Mouse (Mus musculus) left cerebral cortex, adult 18-20 months (tissue): Measurements from ENCODE around the gene Ppp1r12b. TPM values are rescaled to one million over a fixed set of nuclear protein-coding genes. Genes with fewer than 3 reads are reported as not detected.

Source experiments
- DNase-seq, 2 experiments: peaks; one replicate each; pipeline ENCODE4 v3.0.0; 2021 to 2022; ENCODE audit warnings: low spot score in 2 of 2, mixed read lengths in 1 of 2
- total RNA-seq, 2 experiments: library from RNA; stranded (reverse); gene quantifications; 2 replicates each; pipeline ENCODE4 v1.2.3; 2021

The Ppp1r12b gene
- total RNA-seq, 2 experiments from 2014 or later: 74.7 to 78.5 TPM

- no peak for DNase-seq
Measured at GRCm38 (mm10) chr1:134766448-134766847, 189.3 kb downstream of the Ppp1r12b start.

GRCm38 (mm10) chr1:134764831-134765458, 190.8 kb downstream of the Ppp1r12b start:
- no peak for DNase-seq

GRCm38 (mm10) chr1:134763776-134764438, 191.8 kb downstream of the Ppp1r12b start:
- DNase-seq: no peak

- DNase-seq: no peak
Measured at GRCm38 (mm10) chr1:134763250-134763649, 192.5 kb downstream of the Ppp1r12b start.

- no peak for DNase-seq
Measured at GRCm38 (mm10) chr1:134761534-134761933, 194.2 kb downstream of the Ppp1r12b start.

- DNase-seq: no peak
Measured at GRCm38 (mm10) chr1:134760642-134761041, 195.1 kb downstream of the Ppp1r12b start.

GRCm38 (mm10) chr1:134759133-134759532, 196.6 kb downstream of the Ppp1r12b start:
- DNase-seq: no peak

GRCm38 (mm10) chr1:134757230-134757629, 198.5 kb downstream of the Ppp1r12b start:
- DNase-seq: peak in 1 of 2 experiments; percentile 35

- peak in 1 of 2 experiments; percentile 34 for DNase-seq
Measured at GRCm38 (mm10) chr1:134756190-134756873, 199.4 kb downstream of the Ppp1r12b start.

- DNase-seq: no peak
Measured at GRCm38 (mm10) chr1:134755548-134756189, 200.1 kb downstream of the Ppp1r12b start.

GRCm38 (mm10) chr1:134754818-134755217, 200.9 kb downstream of the Ppp1r12b start:
- DNase-seq: no peak

- no peak for DNase-seq
Measured at GRCm38 (mm10) chr1:134753751-134754630, 201.8 kb downstream of the Ppp1r12b start.

- DNase-seq: no peak
Measured at GRCm38 (mm10) chr1:134752447-134752846, 203.3 kb downstream of the Ppp1r12b start.

GRCm38 (mm10) chr1:134749889-134750288, 205.9 kb downstream of the Ppp1r12b start:
- no peak for DNase-seq

GRCm38 (mm10) chr1:134747236-134748174, 208.2 kb downstream of the Ppp1r12b start:
- no peak for DNase-seq

GRCm38 (mm10) chr1:134745648-134746047, 210.1 kb downstream of the Ppp1r12b start:
- DNase-seq: no peak

- no peak for DNase-seq
Measured at GRCm38 (mm10) chr1:134741946-134742661, 213.6 kb downstream of the Ppp1r12b start.

- no peak for DNase-seq
Measured at GRCm38 (mm10) chr1:134741433-134741832, 214.3 kb downstream of the Ppp1r12b start.

- no peak for DNase-seq
Measured at GRCm38 (mm10) chr1:134737463-134737862, 218.3 kb downstream of the Ppp1r12b start.
